Mouse (Mus musculus): ENCODE results near the gene Adad2. TPM values are rescaled to one million over a fixed set of nuclear protein-coding genes. Genes with fewer than 3 reads are reported as not detected.

The Adad2 gene
- polyA plus RNA-seq, 1 experiment from 2014 or later = 0.09 TPM

DNA sequence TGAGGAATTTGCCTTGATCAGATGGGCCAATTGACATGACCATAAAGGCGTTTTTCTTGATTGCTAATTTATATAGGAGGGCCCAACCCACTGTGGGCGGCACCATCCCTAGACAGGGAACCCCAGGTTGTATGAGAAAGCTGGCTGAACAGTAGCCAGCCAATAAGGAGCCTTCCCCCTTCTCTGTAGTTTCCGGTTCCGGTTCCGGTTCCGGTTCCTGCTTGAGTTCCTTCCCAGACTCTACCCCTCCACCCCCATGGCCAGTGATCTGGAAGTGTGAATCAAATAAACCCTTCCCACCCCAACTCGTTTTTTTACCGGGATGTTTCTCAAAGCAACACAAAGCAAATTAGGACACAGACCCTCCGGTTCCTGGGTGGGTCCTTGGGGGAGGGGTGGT, 19.7 kb downstream of the Adad2 start:
- no peak overlapping the region for H3K4me3 ChIP-seq (ENCODE audit: low read depth, low read length)
- H3K27ac ChIP-seq (ENCODE audit: low read depth, low read length) = no peak overlapping the region
- H3K9me3 ChIP-seq (replicated peaks; ENCODE audit: control insufficient read depth, low read length) = no peaks in the 10 kb centered on the region
- H3K27me3 ChIP-seq (replicated peaks; ENCODE audit: control insufficient read depth, insufficient read depth, low read length) = 0 out of 2 replicates have a peak, but pooled peaks cover 11% of the 10 kb centered on the region
- no peak overlapping the region for H3K9ac ChIP-seq (ENCODE audit: low read length)
- no peak for ATAC-seq
- H3K4me1 ChIP-seq (ENCODE audit: control insufficient read depth, insufficient read depth, low read length) = no peaks in the 10 kb centered on the region
- WGBS = 87% methylated on average over 9 of the region's 9 CpGs
- no peaks in the 10 kb centered on the region for H3K36me3 ChIP-seq (ENCODE audit: control insufficient read depth, insufficient read depth, low read length)
- DNase-seq (ENCODE audit: low spot score) = no peak
- no peak overlapping the region for H3K4me2 ChIP-seq (ENCODE audit: low read length)

DNA sequence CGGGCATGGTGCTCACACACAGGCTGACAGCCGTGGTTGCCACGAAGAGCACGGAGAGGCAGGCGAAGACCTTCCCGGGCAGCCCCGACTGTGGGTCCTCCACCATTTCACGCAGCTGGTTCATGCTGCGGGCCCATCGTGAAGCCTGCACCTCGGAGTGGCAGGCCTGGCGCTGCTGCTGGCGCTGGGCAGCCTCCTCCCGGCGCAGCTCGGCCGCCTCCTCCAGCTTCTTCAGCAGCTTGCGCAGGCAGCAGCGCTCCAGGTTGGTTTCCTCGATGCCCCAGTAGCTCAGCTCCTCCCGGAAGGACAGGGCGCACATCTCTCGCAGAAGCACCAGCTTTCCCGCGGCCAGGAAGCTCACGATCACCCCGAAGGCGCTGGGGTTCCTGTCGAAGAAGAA, 20.4 kb downstream of the Adad2 start:
- 0 out of 2 replicates have a peak, but pooled peaks cover 11% of the 10 kb centered on the region for H3K27me3 ChIP-seq (replicated peaks; ENCODE audit: control insufficient read depth, insufficient read depth, low read length)
- 63% methylated on average over 29 of the region's 29 CpGs for WGBS
- no peak overlapping the region for H3K4me3 ChIP-seq (ENCODE audit: low read depth, low read length)
- ATAC-seq = no peak
- H3K9me3 ChIP-seq (replicated peaks; ENCODE audit: control insufficient read depth, low read length) = no peaks in the 10 kb centered on the region
- H3K27ac ChIP-seq (ENCODE audit: low read depth, low read length) = no peak overlapping the region
- DNase-seq (ENCODE audit: low spot score) = no peak
- no peak overlapping the region for H3K4me2 ChIP-seq (ENCODE audit: low read length)
- no peak overlapping the region for H3K9ac ChIP-seq (ENCODE audit: low read length)
- no peaks in the 10 kb centered on the region for H3K36me3 ChIP-seq (ENCODE audit: control insufficient read depth, insufficient read depth, low read length)
- no peaks in the 10 kb centered on the region for H3K4me1 ChIP-seq (ENCODE audit: control insufficient read depth, insufficient read depth, low read length)

DNA sequence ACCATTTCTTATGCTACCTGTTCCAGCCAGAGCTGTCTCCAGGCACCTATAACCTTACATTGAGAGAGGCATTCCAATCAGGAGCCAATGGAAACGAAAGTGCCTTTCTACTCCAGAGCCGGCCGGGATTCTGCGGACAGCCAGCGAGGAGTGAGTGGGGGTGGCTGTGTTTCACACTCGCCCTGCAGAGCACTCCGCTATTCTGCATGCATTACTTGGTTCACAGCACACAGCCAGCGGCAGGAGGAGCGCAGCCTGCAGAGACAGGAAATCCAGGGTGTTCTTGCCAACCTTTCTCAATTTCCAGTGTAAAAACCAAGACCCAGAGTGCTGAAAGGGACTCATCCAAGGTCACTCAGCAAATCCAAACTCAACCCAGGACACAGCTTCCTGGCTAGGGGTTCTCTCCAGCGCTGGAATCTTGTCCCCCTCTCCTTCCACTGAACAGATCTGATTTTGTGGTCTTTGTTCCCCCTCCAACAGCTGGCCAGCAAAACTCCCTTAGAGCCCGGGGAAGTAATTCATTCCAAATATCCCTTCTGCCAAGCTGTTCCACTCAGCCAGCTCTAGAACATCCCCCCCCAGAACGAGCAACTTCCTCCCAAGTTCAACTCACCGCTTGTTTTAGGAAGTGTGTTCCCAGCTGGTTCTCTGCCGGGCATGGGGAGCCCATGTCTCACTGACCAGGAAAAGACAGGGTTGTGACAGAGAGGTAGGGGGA, 22.2 kb downstream of the Adad2 start:
- H3K4me2 ChIP-seq (ENCODE audit: low read length) = no peak overlapping the region
- no peak for ATAC-seq
- WGBS = 22% methylated on average over 14 of the region's 14 CpGs

GRCm38 (mm10) chr8:119635378-119635777, 22.8 kb downstream of the Adad2 start, which contains the start of gene Kcng4:
Gene Kcng4 (minus strand): TSS chr8:119635680.
- no peak for DNase-seq (ENCODE audit: low spot score)
- H3K4me3 ChIP-seq (ENCODE audit: low read depth, low read length) = no peak within 1 kb of the TSS
- no peak within 1 kb of the TSS for H3K27ac ChIP-seq (ENCODE audit: low read depth, low read length)
- H3K9ac ChIP-seq (ENCODE audit: low read length) = no peak within 1 kb of the TSS
- H3K4me1 ChIP-seq (ENCODE audit: control insufficient read depth, insufficient read depth, low read length) = no peaks in the 10 kb centered on the region
- no peak for ATAC-seq
- H3K9me3 ChIP-seq (replicated peaks; ENCODE audit: control insufficient read depth, low read length) = no peaks in the 10 kb centered on the region
- H3K27me3 ChIP-seq (replicated peaks; ENCODE audit: control insufficient read depth, insufficient read depth, low read length) = 0 out of 2 replicates have a peak, but pooled peaks cover 11% of the 10 kb centered on the region
- H3K36me3 ChIP-seq (ENCODE audit: control insufficient read depth, insufficient read depth, low read length) = no peaks in the 10 kb centered on the region
- no peak within 1 kb of the TSS for H3K4me2 ChIP-seq (ENCODE audit: low read length)
- WGBS = 34% methylated on average over 6 of the region's 6 CpGs

More for the DNA sequence above, 22.2 kb downstream of the Adad2 start:
- H3K4me1 ChIP-seq (ENCODE audit: control insufficient read depth, insufficient read depth, low read length) = no peaks in the 10 kb centered on the region
- no peak overlapping the region for H3K4me3 ChIP-seq (ENCODE audit: low read depth, low read length)
- H3K9me3 ChIP-seq (replicated peaks; ENCODE audit: control insufficient read depth, low read length) = no peaks in the 10 kb centered on the region
- H3K27me3 ChIP-seq (replicated peaks; ENCODE audit: control insufficient read depth, insufficient read depth, low read length) = 0 out of 2 replicates have a peak, but pooled peaks cover 11% of the 10 kb centered on the region
- no peak overlapping the region for H3K27ac ChIP-seq (ENCODE audit: low read depth, low read length)
- H3K9ac ChIP-seq (ENCODE audit: low read length) = no peak overlapping the region
- H3K36me3 ChIP-seq (ENCODE audit: control insufficient read depth, insufficient read depth, low read length) = no peaks in the 10 kb centered on the region
- peak; percentile 25 for DNase-seq (ENCODE audit: low spot score)

GRCm38 (mm10) chr8:119635958-119636357, 23.4 kb downstream of the Adad2 start:
- H3K27ac ChIP-seq (ENCODE audit: low read depth, low read length) = no peak overlapping the region
- H3K4me1 ChIP-seq (ENCODE audit: control insufficient read depth, insufficient read depth, low read length) = no peaks in the 10 kb centered on the region
- H3K27me3 ChIP-seq (replicated peaks; ENCODE audit: control insufficient read depth, insufficient read depth, low read length) = 0 out of 2 replicates have a peak, but pooled peaks cover 11% of the 10 kb centered on the region
- DNase-seq (ENCODE audit: low spot score) (no peak), ATAC-seq (no peak)
- no peaks in the 10 kb centered on the region for H3K9me3 ChIP-seq (replicated peaks; ENCODE audit: control insufficient read depth, low read length)
- H3K9ac ChIP-seq (ENCODE audit: low read length) = no peak overlapping the region
- 80% methylated on average over 2 of the region's 2 CpGs for WGBS
- no peak overlapping the region for H3K4me2 ChIP-seq (ENCODE audit: low read length)
- H3K4me3 ChIP-seq (ENCODE audit: low read depth, low read length) = no peak overlapping the region
- H3K36me3 ChIP-seq (ENCODE audit: control insufficient read depth, insufficient read depth, low read length) = no peaks in the 10 kb centered on the region

GRCm38 (mm10) chr8:119636766-119637165, 24.2 kb downstream of the Adad2 start:
- WGBS = 69% methylated on average over 7 of the region's 7 CpGs

GRCm38 (mm10) chr8:119637381-119637780, 24.8 kb downstream of the Adad2 start:
- Histone ChIP-seq H3K36me3 (ENCODE audit: control insufficient read depth, insufficient read depth, low read length) (no peaks in the 10 kb centered on the region), H3K4me1 (ENCODE audit: control insufficient read depth, insufficient read depth, low read length) (no peaks in the 10 kb centered on the region), H3K9me3 (replicated peaks; ENCODE audit: control insufficient read depth, low read length) (no peaks in the 10 kb centered on the region), H3K9ac (ENCODE audit: low read length) (no peak overlapping the region), H3K27ac (ENCODE audit: low read depth, low read length) (no peak overlapping the region), H3K4me2 (ENCODE audit: low read length) (no peak overlapping the region), H3K27me3 (replicated peaks; ENCODE audit: control insufficient read depth, insufficient read depth, low read length) (0 out of 2 replicates have a peak, but pooled peaks cover 11% of the 10 kb centered on the region), H3K4me3 (ENCODE audit: low read depth, low read length) (no peak overlapping the region)
- no peak for DNase-seq (ENCODE audit: low spot score)
- no peak for ATAC-seq
- WGBS = 88% methylated on average over 4 of the region's 4 CpGs

More at GRCm38 (mm10) chr8:119636766-119637165, 24.2 kb downstream of the Adad2 start:
- Histone ChIP-seq H3K27ac (ENCODE audit: low read depth, low read length) (no peak overlapping the region), H3K4me2 (ENCODE audit: low read length) (no peak overlapping the region), H3K4me1 (ENCODE audit: control insufficient read depth, insufficient read depth, low read length) (no peaks in the 10 kb centered on the region), H3K4me3 (ENCODE audit: low read depth, low read length) (no peak overlapping the region), H3K36me3 (ENCODE audit: control insufficient read depth, insufficient read depth, low read length) (no peaks in the 10 kb centered on the region), H3K9ac (ENCODE audit: low read length) (no peak overlapping the region), H3K9me3 (replicated peaks; ENCODE audit: control insufficient read depth, low read length) (no peaks in the 10 kb centered on the region), H3K27me3 (replicated peaks; ENCODE audit: control insufficient read depth, insufficient read depth, low read length) (0 out of 2 replicates have a peak, but pooled peaks cover 11% of the 10 kb centered on the region)
- ATAC-seq = no peak
- DNase-seq (ENCODE audit: low spot score) = no peak

DNA sequence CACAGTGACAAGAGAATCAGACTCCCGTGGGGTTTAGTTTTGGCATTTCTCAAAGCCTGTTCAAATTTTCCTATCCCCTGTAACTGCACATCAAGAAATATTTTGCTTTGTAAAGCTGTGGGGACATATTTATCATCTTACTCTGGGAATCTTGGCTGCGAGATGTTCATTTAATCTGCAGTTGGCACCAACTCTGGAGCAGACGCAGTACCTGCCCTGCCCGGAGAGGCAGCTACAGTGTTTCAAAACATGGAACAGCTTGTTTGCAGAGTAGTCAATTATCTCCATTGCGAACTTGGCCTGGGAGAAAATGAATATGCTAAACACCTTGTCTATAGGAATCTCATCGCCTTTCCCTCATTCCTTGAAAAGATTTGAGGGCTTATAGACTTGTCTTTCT, 25.7 kb downstream of the Adad2 start:
- Histone ChIP-seq H3K9ac (ENCODE audit: low read length) (no peak overlapping the region), H3K9me3 (replicated peaks; ENCODE audit: control insufficient read depth, low read length) (no peaks in the 10 kb centered on the region), H3K4me1 (ENCODE audit: control insufficient read depth, insufficient read depth, low read length) (no peaks in the 10 kb centered on the region), H3K27me3 (replicated peaks; ENCODE audit: control insufficient read depth, insufficient read depth, low read length) (0 out of 2 replicates have a peak, but pooled peaks cover 10% of the 10 kb centered on the region), H3K36me3 (ENCODE audit: control insufficient read depth, insufficient read depth, low read length) (no peaks in the 10 kb centered on the region), H3K4me2 (ENCODE audit: low read length) (no peak overlapping the region), H3K27ac (ENCODE audit: low read depth, low read length) (no peak overlapping the region), H3K4me3 (ENCODE audit: low read depth, low read length) (no peak overlapping the region)
- no peak for ATAC-seq
- peak; percentile 29 for DNase-seq (ENCODE audit: low spot score)
- WGBS = 48% methylated on average over 6 of the region's 6 CpGs

GRCm38 (mm10) chr8:119639798-119640197, 27.3 kb downstream of the Adad2 start:
- Histone ChIP-seq H3K4me3 (ENCODE audit: low read depth, low read length) (no peak overlapping the region), H3K9ac (ENCODE audit: low read length) (no peak overlapping the region), H3K27ac (ENCODE audit: low read depth, low read length) (no peak overlapping the region), H3K4me1 (ENCODE audit: control insufficient read depth, insufficient read depth, low read length) (no peaks in the 10 kb centered on the region), H3K36me3 (ENCODE audit: control insufficient read depth, insufficient read depth, low read length) (no peaks in the 10 kb centered on the region), H3K27me3 (replicated peaks; ENCODE audit: control insufficient read depth, insufficient read depth, low read length) (no peaks in the 10 kb centered on the region), H3K9me3 (replicated peaks; ENCODE audit: control insufficient read depth, low read length) (no peaks in the 10 kb centered on the region), H3K4me2 (ENCODE audit: low read length) (no peak overlapping the region)
- DNase-seq (ENCODE audit: low spot score) = no peak
- ATAC-seq = no peak
- WGBS = 77% methylated on average over 7 of the region's 7 CpGs
